9 mouse cellular contexts compared by ENCODE assay signal in the genomic region with DNA sequence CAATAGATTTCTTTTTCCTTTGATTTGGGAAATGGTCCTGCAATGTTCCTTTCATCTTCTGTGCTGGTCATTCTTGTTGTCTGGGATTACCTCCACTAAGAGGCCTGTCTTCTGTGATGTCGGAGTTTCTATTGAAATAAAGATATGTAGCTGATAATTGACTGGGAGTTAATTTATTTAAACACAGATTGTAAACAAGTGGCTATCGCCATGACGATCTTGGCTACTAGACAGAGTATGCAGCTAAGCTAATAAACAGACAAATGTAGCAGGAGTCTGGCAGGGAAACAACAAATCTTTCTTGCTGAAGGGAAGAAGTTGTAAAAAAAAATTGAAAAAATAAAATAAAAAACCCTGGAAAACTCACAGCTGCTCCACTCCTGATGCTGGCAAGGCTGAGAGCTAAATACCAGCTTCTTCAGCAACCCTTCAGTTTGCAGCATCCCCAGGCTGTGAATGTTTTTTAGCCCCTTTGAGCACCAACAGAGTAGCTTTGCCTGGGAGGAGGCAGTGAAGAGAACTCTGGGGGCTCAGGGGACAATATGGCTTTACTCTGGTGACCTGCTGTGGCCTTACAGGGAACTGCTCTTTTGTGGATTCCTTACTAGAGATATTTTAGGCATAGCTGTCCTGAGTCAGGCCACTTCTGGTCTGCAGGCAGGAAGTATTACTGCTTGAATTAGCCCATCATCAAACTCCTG.
DNase-seq lines count a peak whose midpoint lies in the region; ATAC-seq lines count a peak whose summit lies in the region.
"Had no signal": no experiment of that assay in that cellular context is flagged by ENCODE, and none has a peak within 500 bp of the region (broad histone marks: within the 10 kb centered on the region; RNA-seq: fewer than 3 reads in every experiment).

No protein-coding gene starts in this region.

- peak; percentile 76 for ATAC-seq in forebrain, embryonic 13.5 days

- H3K9ac ChIP-seq in forebrain, embryonic 13.5 days, result no peak overlapping the region
- H3K9ac ChIP-seq: liver, embryonic 14.5 days had no signal

- H3K4me1 ChIP-seq in forebrain, embryonic 13.5 days, result peaks cover 6% of the 10 kb centered on the region; the same call in 1 of the 2 replicates
- peaks cover 41% of the 10 kb centered on the region for H3K4me1 ChIP-seq in midbrain, embryonic 10.5 days

- no peaks in the 10 kb centered on the region for H3K36me3 ChIP-seq in forebrain, embryonic 13.5 days (ENCODE audit: poor library complexity, severe bottlenecking)
- H3K36me3 ChIP-seq in midbrain, embryonic 10.5 days, result no peaks in the 10 kb centered on the region

- H3K27me3 ChIP-seq in forebrain, embryonic 13.5 days, result no peaks in the 10 kb centered on the region; the same call in 1 of the 2 replicates
- peaks cover 28% of the 10 kb centered on the region for H3K27me3 ChIP-seq in midbrain, embryonic 10.5 days (ENCODE audit: low read depth, poor library complexity, severe bottlenecking)

- 6% methylated on average over 3 of the region's 3 CpGs for WGBS in forebrain, embryonic 13.5 days
- 13% methylated on average over 3 of the region's 3 CpGs for WGBS in midbrain, embryonic 10.5 days

- H3K27ac ChIP-seq in forebrain, embryonic 13.5 days, result no peak overlapping the region; the same call in 1 of the 2 replicates
- peak overlapping the region; percentile 49 for H3K27ac ChIP-seq in midbrain, embryonic 10.5 days (replicated peaks)
- H3K27ac ChIP-seq: liver, embryonic 14.5 days had no signal

- DNase-seq in layer of hippocampus, postnatal 10 days (ENCODE audit: low spot score in 2 of 2), result peak; percentile 14 to 20
- DNase-seq in layer of hippocampus, adult 9-11 months, result no peak
- peak; percentile 22 for DNase-seq in T-cell, adult 2 months (ENCODE audit: low spot score)
- DNase-seq in kidney, adult 11 months, result peak; percentile 15
- peak; percentile 33 for DNase-seq in midbrain, embryonic 10.5 days (ENCODE audit: low spot score)
- no peak for DNase-seq in urinary bladder, adult 2 months (ENCODE audit: low spot score)
- DNase-seq in B cell, adult 2 months, result no peak

- no peak overlapping the region for H3K4me3 ChIP-seq in forebrain, embryonic 13.5 days
- H3K4me3 ChIP-seq in midbrain, embryonic 10.5 days, result no peak overlapping the region

- no peak overlapping the region for H3K4me2 ChIP-seq in forebrain, embryonic 13.5 days

- H3K9me3 ChIP-seq in forebrain, embryonic 13.5 days (replicated peaks), result no peaks in the 10 kb centered on the region
- H3K9me3 ChIP-seq in midbrain, embryonic 10.5 days (replicated peaks), result no peaks in the 10 kb centered on the region

Comparison
In these comparisons a context has a peak if more than half of its experiments do, and no peak if none do; other contexts are left out.
1. DNase-seq: peak in layer of hippocampus, postnatal 10 days (2 of 2), T-cell, adult 2 months (single experiment), kidney, adult 11 months (single experiment) and midbrain, embryonic 10.5 days (single experiment); none in layer of hippocampus, adult 9-11 months (single experiment), urinary bladder, adult 2 months (single experiment) and B cell, adult 2 months (0 of 2).